Mouse (Mus musculus) ES-E14 (cell line): ENCODE measurements around the gene Slc12a7. TPM values are rescaled to one million over a fixed set of nuclear protein-coding genes. Genes with fewer than 3 reads are reported as not detected.

Experiments
- DNase-seq: peaks from one replicate; pipeline ENCODE4 v3.0.0-alpha.2; 2013; ENCODE audit warnings: low read depth, low spot score
- H3K27ac ChIP-seq: 2 replicates; pipeline ENCODE4 v1.5.1; 2012; ENCODE audit warnings: low read depth, mild to moderate bottlenecking, low read length, moderate library complexity, mixed read lengths; ENCODE audit not compliant: poor library complexity, insufficient read depth, severe bottlenecking
- H3K36me3 ChIP-seq: 2 replicates; pipeline ENCODE4 v1.6.1; 2012; ENCODE audit warnings: mild to moderate bottlenecking, low read length, moderate library complexity, mixed read lengths; ENCODE audit not compliant: control insufficient read depth, poor library complexity, insufficient read depth, severe bottlenecking
- H3K4me1 ChIP-seq, 2 experiments: fragments of 150-350 bp in 1 of 2; sonication (generic) in 1 of 2; 2 replicates each; pipeline ENCODE4 v1.6.1; 2012; ENCODE audit warnings: low read length in 2 of 2, mild to moderate bottlenecking in 1 of 2, mixed read lengths in 1 of 2; ENCODE audit not compliant: control insufficient read depth in 2 of 2, insufficient read depth in 2 of 2, poor library complexity in 1 of 2
- H3K4me3 ChIP-seq, 2 experiments: fragments of 150-350 bp in 1 of 2; sonication (generic) in 1 of 2; 2 replicates each; pipeline ENCODE4 v1.5.1; 2012; ENCODE audit warnings: low read length in 2 of 2, low read depth in 1 of 2, mild to moderate bottlenecking in 1 of 2, mixed read lengths in 1 of 2; ENCODE audit not compliant: insufficient read depth in 1 of 2, poor library complexity in 1 of 2, severe bottlenecking in 1 of 2
- H3K9ac ChIP-seq: 2 replicates; pipeline ENCODE4 v1.6.1; 2012; ENCODE audit warnings: low read depth, mild to moderate bottlenecking, low read length, mixed read lengths; ENCODE audit not compliant: poor library complexity, insufficient read depth, severe bottlenecking
- H3K9me3 ChIP-seq: fragments of 150-350 bp; sonication (generic); 2 replicates; pipeline ENCODE4 v1.6.1; 2012; ENCODE audit warnings: low read depth, mild to moderate bottlenecking, low read length; ENCODE audit not compliant: control insufficient read depth, insufficient read depth
- CHD2 ChIP-seq: IDR thresholded peaks from 2 replicates; pipeline ENCODE4 v1.6.1; 2014; ENCODE audit warnings: mild to moderate bottlenecking, low read depth, low read length, inconsistent platforms
- HCFC1 ChIP-seq: IDR thresholded peaks from 2 replicates; pipeline ENCODE4 v1.6.1; 2012; ENCODE audit warnings: low read length, inconsistent platforms, borderline replicate concordance; ENCODE audit not compliant: insufficient read depth
- MAFK ChIP-seq: IDR thresholded peaks from 2 replicates; pipeline ENCODE4 v1.6.1; 2014; ENCODE audit warnings: mild to moderate bottlenecking, low read depth, low read length, inconsistent platforms; ENCODE audit not compliant: insufficient read depth
- ZC3H11A ChIP-seq: IDR thresholded peaks from 2 replicates; pipeline ENCODE4 v1.6.1; 2012; ENCODE audit warnings: low read depth, mild to moderate bottlenecking, inconsistent platforms, low read length, borderline replicate concordance
- ZNF384 ChIP-seq: IDR thresholded peaks from 2 replicates; pipeline ENCODE4 v1.6.1; 2012; ENCODE audit warnings: low read depth, low read length, inconsistent platforms
- in situ Hi-C, 2 experiments: fragments of 600-800 bp; cut with MboI; formaldehyde crosslinking; loops; one replicate each; pipeline ENCODE4 v1.15.1; 2025; ENCODE audit warnings: low sequenced_read_pairs in 2 of 2, inconsistent platforms in 1 of 2; ENCODE audit not compliant: unreplicated experiment in 2 of 2
- total RNA-seq: library from RNA; depleted of rRNA; stranded (reverse); fragments of 300-350 nt; gene quantifications from 2 replicates; pipeline ENCODE4 v1.2.3, GENCODE M21; 2012

The Slc12a7 gene
- total RNA-seq, 1 experiment: 87.1 TPM

DNA sequence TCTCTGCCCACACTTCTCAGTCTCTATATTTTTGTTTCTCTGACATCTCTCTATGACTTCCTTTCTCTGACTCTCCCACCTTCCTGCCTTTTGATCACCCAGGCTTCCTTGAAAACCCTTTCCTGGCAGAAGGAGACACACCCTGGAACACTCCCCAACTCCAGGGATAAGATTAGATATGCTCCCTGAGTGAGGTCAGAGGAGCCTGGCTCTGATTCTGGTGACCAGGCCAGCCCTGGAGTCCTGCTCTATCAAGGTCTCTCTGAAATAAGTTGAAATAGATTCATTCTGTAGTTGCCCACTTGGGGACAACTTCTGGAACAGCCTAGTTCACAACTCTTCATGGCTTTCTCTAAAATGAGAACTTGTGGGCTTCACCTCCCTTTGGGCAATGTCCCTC is 4.3 kb upstream of the Slc12a7 start:
- no peaks in the 10 kb centered on the region for H3K9me3 ChIP-seq
- no peaks in the 10 kb centered on the region for H3K36me3 ChIP-seq
- no peak for TF ChIP-seq MAFK
- no peak for TF ChIP-seq HCFC1
- TF ChIP-seq ZNF384: no peak
- no peak for TF ChIP-seq CHD2
- no peak for TF ChIP-seq ZC3H11A
- in situ Hi-C loops: loop anchor here in 1 of 2 experiments (10.0 kb wide), 1 partner anchor 176 kb away; no protein-coding TSS in a partner anchor
- H3K9ac ChIP-seq: no peak overlapping the region
- no peak overlapping the region for H3K27ac ChIP-seq
- peaks cover 4 to 19% of the 10 kb centered on the region in 2 experiments; a peak in 2 of 4 replicates for H3K4me1 ChIP-seq
- no peak for DNase-seq
- no peak overlapping the region for H3K4me3 ChIP-seq

DNA sequence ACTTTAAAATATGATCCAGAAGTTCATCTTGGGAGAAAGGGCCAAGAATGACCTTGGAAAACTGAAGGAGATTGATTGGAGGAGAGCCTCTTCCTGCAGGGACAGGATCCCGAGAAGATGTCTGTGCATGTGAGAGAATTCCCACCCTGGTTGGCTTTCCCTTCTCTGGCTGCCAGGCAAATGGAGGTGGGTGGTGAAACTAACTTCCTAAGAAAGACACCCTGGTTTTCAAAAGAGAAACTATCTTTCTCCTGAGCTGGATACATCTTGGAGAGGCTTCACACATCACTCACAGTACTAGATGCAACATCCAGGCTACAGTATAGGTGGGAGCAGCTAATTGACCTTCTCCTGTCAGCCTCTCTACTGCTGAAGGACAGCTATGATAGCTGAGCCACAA is 2.0 kb upstream of the Slc12a7 start:
- DNase-seq: no peak
- Histone ChIP-seq H3K9ac (no peak overlapping the region), H3K4me1 (peaks cover 4 to 19% of the 10 kb centered on the region in 2 experiments; a peak in 2 of 4 replicates), H3K9me3 (no peaks in the 10 kb centered on the region), H3K36me3 (no peaks in the 10 kb centered on the region), H3K27ac (no peak overlapping the region), H3K4me3 (no peak overlapping the region)
- TF ChIP-seq ZNF384: no peak
- TF ChIP-seq CHD2: no peak
- TF ChIP-seq HCFC1: no peak
- no peak for TF ChIP-seq MAFK
- TF ChIP-seq ZC3H11A: no peak
- in situ Hi-C loops: no loop called here

DNA sequence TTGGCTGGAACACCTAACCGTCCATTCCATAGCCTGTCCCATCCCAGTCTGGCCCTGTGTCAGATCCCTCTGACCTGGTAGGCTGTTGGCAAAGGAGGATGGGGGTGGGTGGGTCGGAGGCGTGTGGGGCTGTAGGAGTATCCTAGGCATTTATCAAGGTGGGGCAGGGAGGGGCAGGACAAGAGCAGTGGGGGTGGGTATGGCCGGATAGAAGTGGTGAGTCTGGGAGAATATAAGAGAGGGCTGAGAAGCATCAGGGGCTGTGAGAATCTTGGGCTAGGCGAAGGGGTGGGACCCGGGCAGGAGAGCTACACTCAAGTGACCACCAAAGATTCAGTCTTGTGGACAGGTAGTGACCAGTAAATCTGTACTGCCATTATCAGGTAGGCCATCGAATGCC is 659 bp upstream of the Slc12a7 start:
- peak overlapping the region; percentile 71 to 75 for H3K4me3 ChIP-seq
- in situ Hi-C loops: no loop called here
- H3K4me1 ChIP-seq: peaks cover 4 to 17% of the 10 kb centered on the region in 2 experiments; a peak in 2 of 4 replicates
- H3K36me3 ChIP-seq: no peaks in the 10 kb centered on the region
- DNase-seq: no peak
- no peak for TF ChIP-seq CHD2
- no peak for TF ChIP-seq HCFC1
- no peak for TF ChIP-seq ZNF384
- TF ChIP-seq ZC3H11A: no peak
- TF ChIP-seq MAFK: no peak
- H3K9ac ChIP-seq: 0 out of 2 replicates have a peak overlapping the region, but pooled peaks have one; percentile 2
- no peaks in the 10 kb centered on the region for H3K9me3 ChIP-seq
- no peak overlapping the region for H3K27ac ChIP-seq

DNA sequence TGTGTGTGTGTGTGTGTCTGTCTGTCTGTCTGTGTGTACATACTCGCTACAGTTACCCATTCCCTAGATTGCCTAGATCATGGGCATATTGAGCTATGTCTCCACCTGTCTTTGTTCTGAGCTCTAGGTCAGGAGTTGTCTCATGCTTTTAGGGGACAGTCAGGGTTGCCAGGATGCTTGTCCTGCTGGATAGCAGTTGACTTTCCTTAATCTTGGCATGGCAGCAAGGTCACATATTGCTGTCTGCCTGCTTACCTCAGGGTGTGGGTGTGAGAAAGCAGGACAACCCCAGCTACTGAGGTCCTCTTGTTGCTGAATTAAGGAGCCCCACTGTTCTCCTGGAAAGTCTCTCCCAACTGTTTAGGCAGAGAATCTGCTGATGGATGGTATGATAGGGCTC is 1.5 kb downstream of the Slc12a7 start:
- Histone ChIP-seq H3K4me1 (peaks cover 4 to 13% of the 10 kb centered on the region in 2 experiments; a peak in 2 of 4 replicates), H3K9me3 (no peaks in the 10 kb centered on the region), H3K4me3 (no peak overlapping the region), H3K36me3 (no peaks in the 10 kb centered on the region), H3K27ac (no peak overlapping the region), H3K9ac (no peak overlapping the region)
- DNase-seq: no peak
- no peak for TF ChIP-seq ZNF384
- TF ChIP-seq ZC3H11A: no peak
- TF ChIP-seq CHD2: no peak
- no peak for TF ChIP-seq HCFC1
- no peak for TF ChIP-seq MAFK
- in situ Hi-C loops: no loop called here

DNA sequence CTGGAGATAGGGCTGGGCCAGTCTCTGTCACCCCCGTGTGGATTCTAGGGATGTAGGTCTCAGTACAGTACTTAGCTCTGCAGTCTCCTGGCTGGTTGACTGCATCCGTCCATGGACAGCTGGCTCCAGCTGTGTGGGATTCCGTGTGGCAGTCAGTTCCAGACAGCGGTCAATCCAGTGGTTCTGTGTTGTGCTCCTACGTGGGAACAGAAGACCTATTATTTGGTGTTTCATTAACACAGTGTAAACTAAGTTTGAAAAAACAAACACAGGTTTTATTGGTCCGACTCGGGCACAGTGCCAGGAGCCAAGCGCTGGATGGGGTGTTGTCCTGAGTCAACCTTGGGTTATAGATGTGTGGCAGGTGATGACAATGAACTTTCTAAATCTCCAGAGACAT is 2.4 kb downstream of the Slc12a7 start:
- Histone ChIP-seq H3K4me3 (no peak overlapping the region), H3K4me1 (peaks cover 4 to 13% of the 10 kb centered on the region in 2 experiments; a peak in 2 of 4 replicates), H3K9ac (no peak overlapping the region), H3K27ac (no peak overlapping the region), H3K9me3 (no peaks in the 10 kb centered on the region), H3K36me3 (no peaks in the 10 kb centered on the region)
- TF ChIP-seq HCFC1: no peak
- no peak for TF ChIP-seq MAFK
- TF ChIP-seq ZC3H11A: no peak
- no peak for TF ChIP-seq CHD2
- TF ChIP-seq ZNF384: no peak
- in situ Hi-C loops: no loop called here
- DNase-seq: no peak
